Mouse (Mus musculus) liver (tissue): Measurements from ENCODE around the gene Dlx2.

Experiments used
- DNase-seq: peaks from one replicate; pipeline ENCODE4 v3.0.0-alpha.2; 2020; ENCODE audit warnings: mixed read lengths

The Dlx2 gene

GRCm38 (mm10) chr2:71546640-71547071 is at the start of gene Dlx2:
Gene Dlx2, minus strand, starts transcription at chr2:71546754.
- DNase-seq = peak; percentile 51

GRCm38 (mm10) chr2:71594466-71594865 is 47.9 kb upstream of the Dlx2 start:
- peak; percentile 9 for DNase-seq

- DNase-seq = no peak
Observed at GRCm38 (mm10) chr2:71589114-71589513, 42.6 kb upstream of the Dlx2 start.

GRCm38 (mm10) chr2:71581488-71581887 is 34.9 kb upstream of the Dlx2 start:
- no peak for DNase-seq

- peak; percentile 51 for DNase-seq
Observed at GRCm38 (mm10) chr2:71580632-71581466, 34.3 kb upstream of the Dlx2 start.

- no peak for DNase-seq
Observed at GRCm38 (mm10) chr2:71577059-71577458, 30.5 kb upstream of the Dlx2 start.

- no peak for DNase-seq
Observed at GRCm38 (mm10) chr2:71573736-71574135, 27.2 kb upstream of the Dlx2 start.

GRCm38 (mm10) chr2:71566466-71566865 is 19.9 kb upstream of the Dlx2 start:
- no peak for DNase-seq

- no peak for DNase-seq
Observed at GRCm38 (mm10) chr2:71556071-71556470, 9.5 kb upstream of the Dlx2 start.

GRCm38 (mm10) chr2:71551704-71552103 is 5.2 kb upstream of the Dlx2 start:
- DNase-seq = no peak

- no peak for DNase-seq
Observed at GRCm38 (mm10) chr2:71550330-71550729, 3.8 kb upstream of the Dlx2 start.

GRCm38 (mm10) chr2:71547829-71548228 is 1.3 kb upstream of the Dlx2 start:
- DNase-seq = peak; percentile 81

GRCm38 (mm10) chr2:71545882-71546639 is 493 bp downstream of the Dlx2 start:
- DNase-seq = no peak

- DNase-seq = no peak
Observed at GRCm38 (mm10) chr2:71545401-71545881, 1.1 kb downstream of the Dlx2 start.

GRCm38 (mm10) chr2:71544391-71545285 is 1.9 kb downstream of the Dlx2 start:
- no peak for DNase-seq

- DNase-seq = no peak
Observed at GRCm38 (mm10) chr2:71543948-71544347, 2.6 kb downstream of the Dlx2 start.

GRCm38 (mm10) chr2:71543531-71543930 is 3.0 kb downstream of the Dlx2 start:
- DNase-seq = no peak

- DNase-seq = no peak
Observed at GRCm38 (mm10) chr2:71542816-71543301, 3.7 kb downstream of the Dlx2 start.

GRCm38 (mm10) chr2:71542227-71542815 is 4.2 kb downstream of the Dlx2 start:
- DNase-seq = no peak

GRCm38 (mm10) chr2:71541418-71542226 is 4.9 kb downstream of the Dlx2 start:
- DNase-seq = no peak
